Mouse (Mus musculus) ES-E14 (cell line): ENCODE data around the gene Irs3.

Experiments
- HCFC1 ChIP-seq: IDR thresholded peaks from 2 replicates; pipeline ENCODE4 v1.6.1; 2012; ENCODE audit warnings: low read length, inconsistent platforms, borderline replicate concordance; ENCODE audit not compliant: insufficient read depth
- MAFK ChIP-seq: IDR thresholded peaks from 2 replicates; pipeline ENCODE4 v1.6.1; 2014; ENCODE audit warnings: mild to moderate bottlenecking, low read depth, low read length, inconsistent platforms; ENCODE audit not compliant: insufficient read depth

GRCm38 (mm10) chr5:137600281-137600618, 45.3 kb downstream of the Irs3 start:
- no peak for TF ChIP-seq HCFC1
- TF ChIP-seq MAFK: no peak
